Mouse (Mus musculus): ENCODE data around the gene Pgm2.

DNA sequence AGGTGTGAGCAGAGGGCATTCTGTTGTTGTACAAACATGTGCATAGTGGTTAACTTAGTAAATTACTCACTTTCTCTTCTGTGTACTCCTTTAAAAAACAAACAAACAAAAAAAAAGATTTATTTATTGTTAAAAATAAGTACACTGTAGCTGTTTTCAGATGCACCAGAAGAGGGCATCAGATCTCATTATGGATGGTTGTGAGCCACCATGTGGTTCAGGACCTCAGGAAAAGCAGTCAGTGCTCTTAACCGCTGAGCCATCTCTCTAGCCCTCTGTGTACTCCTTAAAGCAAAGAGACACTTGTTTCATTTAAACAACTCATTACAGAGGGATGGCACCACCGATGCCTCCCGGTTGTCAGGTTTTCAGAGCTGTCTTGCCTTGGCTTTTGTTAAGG lies 16.5 kb downstream of the Pgm2 start:
- no peak for TF ChIP-seq POLR2A (IDR thresholded peaks at IDR 0.05; ENCODE audit: insufficient read length, low read depth)
- no peak for TF ChIP-seq MAX (IDR thresholded peaks at IDR 0.05; ENCODE audit: low read depth)
- no peak for TF ChIP-seq MYOG (IDR thresholded peaks at IDR 0.05; ENCODE audit: control insufficient read depth in 1 of 3, insufficient read depth in 1 of 3, insufficient read length in 2 of 3, low read depth in 2 of 3)
- TF ChIP-seq CEBPB (IDR thresholded peaks at IDR 0.05; ENCODE audit: insufficient read depth, poor library complexity, severe bottlenecking) = no peak
- TF ChIP-seq TCF3 (IDR thresholded peaks at IDR 0.05; ENCODE audit: insufficient read length, low read depth) = no peak
- TF ChIP-seq E2F4 (IDR thresholded peaks at IDR 0.05; ENCODE audit: insufficient read depth) = no peak
- no peak for TF ChIP-seq TCF12 (IDR thresholded peaks at IDR 0.05; ENCODE audit: insufficient read depth, poor library complexity, severe bottlenecking)
- TF ChIP-seq USF1 (IDR thresholded peaks at IDR 0.05; ENCODE audit: low read depth) = no peak
- TF ChIP-seq POLR2AphosphoS2 (IDR thresholded peaks at IDR 0.05; ENCODE audit: insufficient read length, low read depth) = no peak
